Mouse (Mus musculus): ENCODE measurements around the gene Fam98a. TPM values are rescaled to one million over a fixed set of nuclear protein-coding genes. Genes with fewer than 3 reads are reported as not detected.

Fam98a gene
- polyA plus RNA-seq (2015; fragmentation: Nextera tagmentation; extraction: Ambion mirVana), result 10.7 and 11.1 TPM in 2 replicates

GRCm38 (mm10) chr17:75551512-75552400 lies at the start of gene Fam98a:
Gene Fam98a, minus strand, starts transcription at chr17:75551946.
- Histone ChIP-seq H3K4me3 (ENCODE audit: low read depth, low read length) (peak within 1 kb of the TSS; percentile 83), H3K36me3 (ENCODE audit: control insufficient read depth, insufficient read depth) (no peaks in the 10 kb centered on the region), H3K27me3 (ENCODE audit: control insufficient read depth, insufficient read depth, low read depth, low read length) (no peaks in the 10 kb centered on the region), H3K9ac (ENCODE audit: low read depth, low read length) (peak within 1 kb of the TSS; percentile 82), H3K4me1 (ENCODE audit: control insufficient read depth, low read depth, low read length) (peaks cover 14% of the 10 kb centered on the region), H3K4me2 (ENCODE audit: low read depth, low read length) (peak within 1 kb of the TSS; percentile 90), H3K9me3 (replicated peaks; ENCODE audit: control insufficient read depth, low read length) (no peaks in the 10 kb centered on the region), H3K27ac (ENCODE audit: low read length) (peak within 1 kb of the TSS; percentile 66)
- peak; percentile 95 for ATAC-seq (ENCODE audit: low read depth)
- WGBS (ENCODE audit: insufficient replicate concordance), result under 1% methylated on average over 56 of the region's 56 CpGs

- no peak overlapping the region for H3K4me2 ChIP-seq (ENCODE audit: low read depth, low read length)
- no peaks in the 10 kb centered on the region for H3K27me3 ChIP-seq (ENCODE audit: control insufficient read depth, insufficient read depth, low read depth, low read length)
- H3K9ac ChIP-seq (ENCODE audit: low read depth, low read length), result no peak overlapping the region
- H3K4me1 ChIP-seq (ENCODE audit: control insufficient read depth, low read depth, low read length), result no peaks in the 10 kb centered on the region
- H3K4me3 ChIP-seq (ENCODE audit: low read depth, low read length), result no peak overlapping the region
- WGBS (ENCODE audit: insufficient replicate concordance), result 47% methylated on average over 3 of the region's 3 CpGs
- H3K27ac ChIP-seq (ENCODE audit: low read length), result peak overlapping the region; percentile 29; the same call in 1 of the 2 replicates
- no peaks in the 10 kb centered on the region for H3K36me3 ChIP-seq (ENCODE audit: control insufficient read depth, insufficient read depth)
- H3K9me3 ChIP-seq (replicated peaks; ENCODE audit: control insufficient read depth, low read length), result no peaks in the 10 kb centered on the region
- ATAC-seq (ENCODE audit: low read depth), result peak; percentile 64
Measured at GRCm38 (mm10) chr17:75598652-75599051, 46.9 kb upstream of the Fam98a start.

GRCm38 (mm10) chr17:75582738-75583137 lies 31.0 kb upstream of the Fam98a start:
- no peaks in the 10 kb centered on the region for H3K27me3 ChIP-seq (ENCODE audit: control insufficient read depth, insufficient read depth, low read depth, low read length)
- no peaks in the 10 kb centered on the region for H3K9me3 ChIP-seq (replicated peaks; ENCODE audit: control insufficient read depth, low read length)
- H3K9ac ChIP-seq (ENCODE audit: low read depth, low read length), result no peak overlapping the region
- no peaks in the 10 kb centered on the region for H3K36me3 ChIP-seq (ENCODE audit: control insufficient read depth, insufficient read depth)
- H3K27ac ChIP-seq (ENCODE audit: low read length), result no peak overlapping the region
- no peak overlapping the region for H3K4me2 ChIP-seq (ENCODE audit: low read depth, low read length)
- no peak overlapping the region for H3K4me3 ChIP-seq (ENCODE audit: low read depth, low read length)
- no peaks in the 10 kb centered on the region for H3K4me1 ChIP-seq (ENCODE audit: control insufficient read depth, low read depth, low read length)
- no peak for ATAC-seq (ENCODE audit: low read depth)
- WGBS (ENCODE audit: insufficient replicate concordance), result 78% methylated on average over 1 of the region's 1 CpGs

GRCm38 (mm10) chr17:75575608-75576007 lies 23.9 kb upstream of the Fam98a start:
- Histone ChIP-seq H3K4me2 (ENCODE audit: low read depth, low read length) (no peak overlapping the region), H3K27me3 (ENCODE audit: control insufficient read depth, insufficient read depth, low read depth, low read length) (no peaks in the 10 kb centered on the region), H3K9me3 (replicated peaks; ENCODE audit: control insufficient read depth, low read length) (no peaks in the 10 kb centered on the region), H3K4me1 (ENCODE audit: control insufficient read depth, low read depth, low read length) (no peaks in the 10 kb centered on the region), H3K36me3 (ENCODE audit: control insufficient read depth, insufficient read depth) (no peaks in the 10 kb centered on the region), H3K27ac (ENCODE audit: low read length) (no peak overlapping the region), H3K4me3 (ENCODE audit: low read depth, low read length) (no peak overlapping the region), H3K9ac (ENCODE audit: low read depth, low read length) (no peak overlapping the region)
- no peak for ATAC-seq (ENCODE audit: low read depth)
- WGBS (ENCODE audit: insufficient replicate concordance), result 52% methylated on average over 7 of the region's 7 CpGs

GRCm38 (mm10) chr17:75558041-75558440 lies 6.3 kb upstream of the Fam98a start:
- no peaks in the 10 kb centered on the region for H3K27me3 ChIP-seq (ENCODE audit: control insufficient read depth, insufficient read depth, low read depth, low read length)
- H3K36me3 ChIP-seq (ENCODE audit: control insufficient read depth, insufficient read depth), result no peaks in the 10 kb centered on the region
- no peak overlapping the region for H3K4me2 ChIP-seq (ENCODE audit: low read depth, low read length)
- H3K9ac ChIP-seq (ENCODE audit: low read depth, low read length), result no peak overlapping the region
- 82% methylated on average over 2 of the region's 2 CpGs for WGBS (ENCODE audit: insufficient replicate concordance)
- H3K9me3 ChIP-seq (replicated peaks; ENCODE audit: control insufficient read depth, low read length), result no peaks in the 10 kb centered on the region
- H3K4me1 ChIP-seq (ENCODE audit: control insufficient read depth, low read depth, low read length), result no peaks in the 10 kb centered on the region
- ATAC-seq (ENCODE audit: low read depth), result no peak
- H3K4me3 ChIP-seq (ENCODE audit: low read depth, low read length), result no peak overlapping the region
- no peak overlapping the region for H3K27ac ChIP-seq (ENCODE audit: low read length)

- no peak overlapping the region for H3K4me3 ChIP-seq (ENCODE audit: low read depth, low read length)
- no peaks in the 10 kb centered on the region for H3K9me3 ChIP-seq (replicated peaks; ENCODE audit: control insufficient read depth, low read length)
- no peak overlapping the region for H3K4me2 ChIP-seq (ENCODE audit: low read depth, low read length)
- no peak overlapping the region for H3K27ac ChIP-seq (ENCODE audit: low read length)
- H3K4me1 ChIP-seq (ENCODE audit: control insufficient read depth, low read depth, low read length), result peaks cover 3% of the 10 kb centered on the region
- no peaks in the 10 kb centered on the region for H3K36me3 ChIP-seq (ENCODE audit: control insufficient read depth, insufficient read depth)
- no peak for ATAC-seq (ENCODE audit: low read depth)
- WGBS (ENCODE audit: insufficient replicate concordance), result 51% methylated on average over 3 of the region's 3 CpGs
- no peaks in the 10 kb centered on the region for H3K27me3 ChIP-seq (ENCODE audit: control insufficient read depth, insufficient read depth, low read depth, low read length)
- no peak overlapping the region for H3K9ac ChIP-seq (ENCODE audit: low read depth, low read length)
Measured at GRCm38 (mm10) chr17:75557031-75557430, 5.3 kb upstream of the Fam98a start.

- no peak for ATAC-seq (ENCODE audit: low read depth)
- H3K36me3 ChIP-seq (ENCODE audit: control insufficient read depth, insufficient read depth), result no peaks in the 10 kb centered on the region
- no peak overlapping the region; the same call in 1 of the 2 replicates for H3K27ac ChIP-seq (ENCODE audit: low read length)
- peak overlapping the region; percentile 90 for H3K4me2 ChIP-seq (ENCODE audit: low read depth, low read length)
- peak overlapping the region; percentile 83 for H3K4me3 ChIP-seq (ENCODE audit: low read depth, low read length)
- H3K4me1 ChIP-seq (ENCODE audit: control insufficient read depth, low read depth, low read length), result peaks cover 14% of the 10 kb centered on the region
- WGBS (ENCODE audit: insufficient replicate concordance), result 30% methylated on average over 11 of the region's 11 CpGs
- peak overlapping the region; percentile 82 for H3K9ac ChIP-seq (ENCODE audit: low read depth, low read length)
- no peaks in the 10 kb centered on the region for H3K27me3 ChIP-seq (ENCODE audit: control insufficient read depth, insufficient read depth, low read depth, low read length)
- H3K9me3 ChIP-seq (replicated peaks; ENCODE audit: control insufficient read depth, low read length), result no peaks in the 10 kb centered on the region
Measured at GRCm38 (mm10) chr17:75550771-75551413, 854 bp downstream of the Fam98a start.

GRCm38 (mm10) chr17:75544262-75544661 lies 7.5 kb downstream of the Fam98a start:
- Histone ChIP-seq H3K27me3 (ENCODE audit: control insufficient read depth, insufficient read depth, low read depth, low read length) (no peaks in the 10 kb centered on the region), H3K9me3 (replicated peaks; ENCODE audit: control insufficient read depth, low read length) (no peaks in the 10 kb centered on the region), H3K36me3 (ENCODE audit: control insufficient read depth, insufficient read depth) (no peaks in the 10 kb centered on the region; the same call in 1 of the 2 replicates), H3K9ac (ENCODE audit: low read depth, low read length) (no peak overlapping the region), H3K27ac (ENCODE audit: low read length) (no peak overlapping the region), H3K4me1 (ENCODE audit: control insufficient read depth, low read depth, low read length) (peaks cover 12% of the 10 kb centered on the region; the same call in 1 of the 2 replicates), H3K4me3 (ENCODE audit: low read depth, low read length) (no peak overlapping the region), H3K4me2 (ENCODE audit: low read depth, low read length) (no peak overlapping the region)
- 29% methylated on average over 7 of the region's 7 CpGs for WGBS (ENCODE audit: insufficient replicate concordance)
- peak; percentile 72 for ATAC-seq (ENCODE audit: low read depth)

GRCm38 (mm10) chr17:75543434-75543833 lies 8.3 kb downstream of the Fam98a start:
- ATAC-seq (ENCODE audit: low read depth), result peak; percentile 41; the same call in 1 of the 2 replicates
- H3K27me3 ChIP-seq (ENCODE audit: control insufficient read depth, insufficient read depth, low read depth, low read length), result no peaks in the 10 kb centered on the region
- H3K4me1 ChIP-seq (ENCODE audit: control insufficient read depth, low read depth, low read length), result peaks cover 12% of the 10 kb centered on the region; the same call in 1 of the 2 replicates
- no peak overlapping the region for H3K4me3 ChIP-seq (ENCODE audit: low read depth, low read length)
- H3K4me2 ChIP-seq (ENCODE audit: low read depth, low read length), result no peak overlapping the region
- no peak overlapping the region for H3K9ac ChIP-seq (ENCODE audit: low read depth, low read length)
- H3K27ac ChIP-seq (ENCODE audit: low read length), result no peak overlapping the region
- H3K36me3 ChIP-seq (ENCODE audit: control insufficient read depth, insufficient read depth), result peaks cover 5% of the 10 kb centered on the region
- H3K9me3 ChIP-seq (replicated peaks; ENCODE audit: control insufficient read depth, low read length), result no peaks in the 10 kb centered on the region
- WGBS (ENCODE audit: insufficient replicate concordance), result 24% methylated on average over 7 of the region's 7 CpGs

Measured in liver, embryonic 16.5 days (tissue).